In the genomic region with DNA sequence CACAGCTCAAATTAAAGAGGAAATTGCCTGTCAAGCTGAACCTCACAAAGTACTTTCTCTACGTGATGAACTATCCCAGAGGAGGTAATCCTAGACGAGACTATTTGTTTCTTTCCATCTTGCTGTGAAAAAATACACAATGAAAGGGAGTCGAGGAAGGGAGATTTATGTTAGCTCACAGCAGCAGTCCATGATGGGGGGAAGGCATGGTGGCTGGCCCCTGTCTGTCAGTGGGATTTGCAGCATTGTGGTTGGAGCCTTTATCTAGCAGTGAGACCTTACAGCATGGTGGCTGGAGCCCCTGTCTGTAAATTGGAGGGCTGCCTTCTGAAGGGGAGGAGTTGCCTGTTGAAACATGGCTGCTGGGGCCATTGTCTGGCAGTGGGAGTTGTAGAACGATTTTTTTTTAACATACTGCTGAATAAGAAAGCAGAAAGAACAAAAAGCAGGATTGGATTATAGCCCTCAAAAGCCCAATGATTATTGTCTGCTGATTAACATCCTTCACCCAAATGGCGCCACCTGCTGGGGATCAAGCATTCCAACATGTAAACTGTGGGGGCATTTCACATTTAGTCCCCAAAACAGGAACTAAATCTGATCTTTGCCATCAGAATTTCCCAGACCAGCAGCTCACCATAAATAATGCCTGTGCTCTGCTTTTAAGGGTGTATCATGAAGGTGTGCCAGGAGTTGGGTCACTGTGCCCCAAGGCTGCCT, we compare ENCODE assay signal across 10 mouse cellular contexts. TPM values are rescaled to one million over a fixed set of nuclear protein-coding genes. Genes with fewer than 3 reads are reported as not detected.
DNase-seq lines count a peak whose midpoint lies in the region; ATAC-seq and TF ChIP-seq lines count a peak whose summit lies in the region.
"Had no signal": no experiment of that assay in that cellular context is flagged by ENCODE, and none has a peak within 500 bp of the region (broad histone marks: within the 10 kb centered on the region; RNA-seq: fewer than 3 reads in every experiment).

No protein-coding gene starts in this region.

- no peak for ATAC-seq in liver, embryonic 11.5 days (replicated peaks; ENCODE audit: low FRiP score)
- no peak for ATAC-seq in liver, embryonic 14.5 days (ENCODE audit: insufficient read depth)

- H3K36me3 ChIP-seq in liver, adult 2 months (ENCODE audit: control insufficient read depth, insufficient read depth, low read length): no peaks in the 10 kb centered on the region
- H3K36me3 ChIP-seq in liver, embryonic 11.5 days (ENCODE audit: control insufficient read depth, insufficient read depth, low read length): no peaks in the 10 kb centered on the region
- H3K36me3 ChIP-seq in liver, embryonic 14.5 days (replicated peaks; ENCODE audit: control insufficient read depth, insufficient read depth, low read depth): no peaks in the 10 kb centered on the region
- H3K36me3 ChIP-seq: heart, embryonic 15.5 days; midbrain, embryonic 10.5 days had no signal

- H3K4me3 ChIP-seq in liver, adult 2 months (ENCODE audit: insufficient read depth, low read depth, low read length): no peak overlapping the region
- H3K4me3 ChIP-seq in liver, embryonic 11.5 days (ENCODE audit: low read depth, low read length): no peak overlapping the region
- no peak overlapping the region for H3K4me3 ChIP-seq in liver, embryonic 14.5 days (ENCODE audit: insufficient read depth in 1 of 2, low read depth in 2 of 2, low read length in 2 of 2)
- H3K4me3 ChIP-seq: heart, embryonic 15.5 days; midbrain, embryonic 10.5 days had no signal

- H3K9ac ChIP-seq in liver, adult 2 months (ENCODE audit: low read depth, low read length): no peak overlapping the region
- H3K9ac ChIP-seq in liver, embryonic 11.5 days (ENCODE audit: low read depth, low read length): no peak overlapping the region
- no peak overlapping the region for H3K9ac ChIP-seq in liver, embryonic 14.5 days (replicated peaks)
- H3K9ac ChIP-seq: heart, embryonic 15.5 days had no signal

- 0 out of 2 replicates have a peak, but pooled peaks have one; percentile 13 for TF ChIP-seq CTCF in liver, adult 2 months (IDR thresholded peaks at IDR 0.05; ENCODE audit: low read depth, low read length)
- peak; percentile 66 for TF ChIP-seq CTCF in liver, embryonic 14.5 days (IDR thresholded peaks at IDR 0.05; ENCODE audit: low read depth)

- WGBS in liver, adult 2 months: 74% methylated on average over 5 of the region's 5 CpGs
- 49% methylated on average over 5 of the region's 5 CpGs for WGBS in liver, embryonic 11.5 days
- 44% methylated on average over 5 of the region's 5 CpGs for WGBS in liver, embryonic 14.5 days (ENCODE audit: insufficient replicate concordance)

- H3K4me1 ChIP-seq in liver, adult 2 months (ENCODE audit: control insufficient read depth, insufficient read depth, low read length): no peaks in the 10 kb centered on the region
- no peaks in the 10 kb centered on the region for H3K4me1 ChIP-seq in liver, embryonic 11.5 days (replicated peaks; ENCODE audit: control insufficient read depth, insufficient read depth, low read length)
- H3K4me1 ChIP-seq in liver, embryonic 14.5 days (replicated peaks; ENCODE audit: control insufficient read depth in 2 of 2, insufficient read depth in 2 of 2, low read length in 1 of 2): no peaks in the 10 kb centered on the region
- H3K4me1 ChIP-seq: midbrain, embryonic 10.5 days had no signal

- TF ChIP-seq EP300 in liver, embryonic 14.5 days (IDR thresholded peaks at IDR 0.05; ENCODE audit: low read depth): no peak

- no peak for TF ChIP-seq POLR2A in liver, adult 2 months (IDR thresholded peaks at IDR 0.05; ENCODE audit: extremely low read depth, insufficient read depth, low read length)

- peak; percentile 33 for DNase-seq in embryo, embryonic 10 days (ENCODE audit: low spot score)
- DNase-seq in embryo, embryonic 11 days: no peak
- DNase-seq in liver, adult 2 months (ENCODE audit: extremely low read depth, low read depth, low spot score): no peak
- DNase-seq in liver, embryonic 11.5 days (ENCODE audit: low spot score): no peak
- peak; percentile 29 for DNase-seq in ES-CJ7 (ENCODE audit: low read depth, low spot score)
- DNase-seq in liver, embryonic 14.5 days (ENCODE audit: low read depth in 3 of 3, low spot score in 3 of 3): no peak
- no peak for DNase-seq in layer of hippocampus, adult 8-10 months (ENCODE audit: low spot score in 2 of 2)
- no peak for DNase-seq in urinary bladder, postnatal 25 days (ENCODE audit: low spot score)

- no peaks in the 10 kb centered on the region for H3K9me3 ChIP-seq in liver, embryonic 11.5 days (ENCODE audit: control insufficient read depth, low read length)
- no peaks in the 10 kb centered on the region for H3K9me3 ChIP-seq in liver, embryonic 14.5 days (ENCODE audit: control insufficient read depth, low read length)
- H3K9me3 ChIP-seq: heart, embryonic 15.5 days had no signal

- no peaks in the 10 kb centered on the region for H3K27me3 ChIP-seq in liver, adult 2 months (ENCODE audit: control insufficient read depth, insufficient read depth, low read length)
- no peaks in the 10 kb centered on the region for H3K27me3 ChIP-seq in liver, embryonic 11.5 days (replicated peaks; ENCODE audit: control insufficient read depth, insufficient read depth, low read length)
- H3K27me3 ChIP-seq in liver, embryonic 14.5 days (ENCODE audit: control insufficient read depth, insufficient read depth, low read length): no peaks in the 10 kb centered on the region
- H3K27me3 ChIP-seq: heart, embryonic 15.5 days had no signal

- no peak overlapping the region for H3K4me2 ChIP-seq in liver, embryonic 11.5 days
- no peak overlapping the region for H3K4me2 ChIP-seq in liver, embryonic 14.5 days (ENCODE audit: low read depth)
- H3K4me2 ChIP-seq: heart, embryonic 15.5 days had no signal

- no peaks in the 10 kb centered on the region for H3K79me2 ChIP-seq in liver, adult 2 months (ENCODE audit: control insufficient read depth, insufficient read depth, low read length)

- no peak overlapping the region for H3K27ac ChIP-seq in liver, adult 2 months (replicated peaks; ENCODE audit: insufficient read depth, low read depth, low read length)
- no peak overlapping the region for H3K27ac ChIP-seq in liver, embryonic 11.5 days (ENCODE audit: low read depth, low read length)
- H3K27ac ChIP-seq in liver, embryonic 14.5 days: no peak overlapping the region
- H3K27ac ChIP-seq: heart, embryonic 15.5 days; midbrain, embryonic 10.5 days had no signal

RNA-seq across cellular contexts. Expression of gene Ripor2, which starts 54.0 kb away (rescaled TPM):
- 1.7 and 2.8 TPM in 2 replicates for total RNA-seq in liver, adult 2 months (2014; rRNA removed)
- 0.57 and 0.77 TPM in 2 replicates for polyA plus RNA-seq in liver, adult 2 months (2012; rRNA removed)
- 9.4 and 11.4 TPM in 2 replicates for polyA plus RNA-seq in liver, embryonic 11.5 days (2014; fragmentation: Nextera tagmentation; extraction: Ambion mirVana)
- 1.6 and 2.1 TPM in 2 replicates for polyA plus RNA-seq in liver, embryonic 14.5 days (2012; rRNA removed)
- 2.1 and 2.3 TPM in 2 replicates for polyA plus RNA-seq in liver, embryonic 14.5 days (2014; fragmentation: Nextera tagmentation; extraction: Ambion mirVana)
- 10 to 100 TPM; 69.2 to 92.1 (median 76.4) TPM for total RNA-seq in layer of hippocampus, adult 8-10 months (2022)

Comparison
In these comparisons a context has a peak if more than half of its experiments do, and no peak if none do; other contexts are left out.
1. DNase-seq: peak in embryo, embryonic 10 days (single experiment) and ES-CJ7 (single experiment); none in embryo, embryonic 11 days (single experiment), liver, adult 2 months (single experiment), liver, embryonic 11.5 days (single experiment), liver, embryonic 14.5 days (0 of 3), layer of hippocampus, adult 8-10 months (0 of 2) and urinary bladder, postnatal 25 days (single experiment).